Mouse (Mus musculus) forelimb bud, embryonic 11.5 days (tissue): ENCODE results near the gene Ajm1.

Source experiments
- DNase-seq: peaks from one replicate; pipeline ENCODE4 v3.0.0-alpha.2; 2012; ENCODE audit warnings: low read depth, low spot score

The Ajm1 gene

GRCm38 (mm10) chr2:25534178-25534865 is 47.2 kb downstream of the Ajm1 start:
- DNase-seq = no peak

- no peak for DNase-seq
Observed at GRCm38 (mm10) chr2:25533707-25534106, 47.9 kb downstream of the Ajm1 start.

- no peak for DNase-seq
Observed at GRCm38 (mm10) chr2:25526510-25527302, 54.9 kb downstream of the Ajm1 start.
